In genomic region chr19:29824034-29824700, GRCm38 (mm10) we compare ENCODE assay signal across 9 mouse cellular contexts. TPM values are rescaled to one million over a fixed set of nuclear protein-coding genes. Genes with fewer than 3 reads are reported as not detected.
DNase-seq lines count a peak whose midpoint lies in the region; ATAC-seq lines count a peak whose summit lies in the region.
"Had no signal": no experiment of that assay in that cellular context is flagged by ENCODE, and none has a peak within 500 bp of the region (broad histone marks: within the 10 kb centered on the region; RNA-seq: fewer than 3 reads in every experiment).

No protein-coding gene starts in this region.

- intact Hi-C loops in heart, postnatal 36 days (cut with DNase I): loop anchor here (1.0 to 5.0 kb wide), 4 partner anchors 92 to 381 kb away; no protein-coding TSS in a partner anchor

- no peak overlapping the region for H3K27ac ChIP-seq in neural tube, embryonic 15.5 days (replicated peaks)
- H3K27ac ChIP-seq: hindbrain, embryonic 15.5 days had no signal

- no peaks in the 10 kb centered on the region for H3K4me1 ChIP-seq in neural tube, embryonic 15.5 days
- H3K4me1 ChIP-seq: hindbrain, embryonic 15.5 days had no signal

- H3K4me2 ChIP-seq in neural tube, embryonic 15.5 days: no peak overlapping the region
- H3K4me2 ChIP-seq: hindbrain, embryonic 15.5 days had no signal

- H3K36me3 ChIP-seq in neural tube, embryonic 15.5 days: no peaks in the 10 kb centered on the region
- H3K36me3 ChIP-seq: hindbrain, embryonic 15.5 days had no signal

- no peaks in the 10 kb centered on the region for H3K27me3 ChIP-seq in neural tube, embryonic 15.5 days (replicated peaks)
- H3K27me3 ChIP-seq: hindbrain, embryonic 15.5 days had no signal

- 47% methylated on average over 6 of the region's 6 CpGs for WGBS in neural tube, embryonic 15.5 days

- no peak overlapping the region for H3K9ac ChIP-seq in neural tube, embryonic 15.5 days (replicated peaks)
- H3K9ac ChIP-seq: hindbrain, embryonic 15.5 days had no signal

- no peak overlapping the region for H3K4me3 ChIP-seq in neural tube, embryonic 15.5 days (replicated peaks)
- H3K4me3 ChIP-seq: hindbrain, embryonic 15.5 days had no signal

- DNase-seq in adrenal gland, adult (ENCODE audit: inconsistent age in 2 of 2, low spot score in 1 of 2): peak; percentile 31 to 84
- no peak for DNase-seq in adrenal gland, adult 8-10 months
- peak; percentile 43 for DNase-seq in neural tube, embryonic 10.5 days (ENCODE audit: extremely low spot score, low spot score)
- peak; percentile 44 for DNase-seq in c-Kit-positive CD71-positive TER-119-positive erythroid progenitor cells, embryonic 14.5 days (ENCODE audit: low spot score)
- peak; percentile 63 for DNase-seq in heart, postnatal 36 days
- peak; percentile 75 for DNase-seq in lung, postnatal 14 days
- peak; percentile 58 for DNase-seq in thymus, postnatal 14 days

- H3K9me3 ChIP-seq in neural tube, embryonic 15.5 days (replicated peaks): no peaks in the 10 kb centered on the region
- H3K9me3 ChIP-seq: hindbrain, embryonic 15.5 days had no signal

- no peak for ATAC-seq in neural tube, embryonic 15.5 days (ENCODE audit: low FRiP score)

RNA-seq across cellular contexts. Expression of gene Ranbp6, which starts 11.4 kb away (rescaled TPM):
- 10 to 100 TPM; 16.4 to 19.7 (median 19.3) TPM for total RNA-seq in adrenal gland, adult 8-10 months (2022)
- polyA plus RNA-seq in neural tube, embryonic 15.5 days (2015; fragmentation: Nextera tagmentation; extraction: Ambion mirVana): 41.9 and 46.5 TPM in 2 replicates
- 10 to 100 TPM; 11.6 to 13.8 TPM for total RNA-seq in heart, postnatal 36 days (2021)

RNA-seq across cellular contexts. Expression of gene 9930021J03Rik, which starts 18.4 kb away (rescaled TPM):
- 10 to 100 TPM; 14.8 to 20.4 (median 16.8) TPM for total RNA-seq in adrenal gland, adult 8-10 months (2022)
- polyA plus RNA-seq in neural tube, embryonic 15.5 days (2015; fragmentation: Nextera tagmentation; extraction: Ambion mirVana): 5.5 and 5.6 TPM in 2 replicates
- 10 to 100 TPM; 11.1 to 13.0 TPM for total RNA-seq in heart, postnatal 36 days (2021)
